Mouse (Mus musculus): ENCODE data around the gene Nwd2.

Nwd2 gene

GRCm38 (mm10) chr5:63755092-63755761 lies 106.3 kb downstream of the Nwd2 start:
- no peak for DNase-seq (ENCODE audit: low read depth, low spot score)

GRCm38 (mm10) chr5:63755938-63756337 lies 107.0 kb downstream of the Nwd2 start:
- no peak for DNase-seq (ENCODE audit: low read depth, low spot score)

- DNase-seq (ENCODE audit: low read depth, low spot score) = no peak
Observed at GRCm38 (mm10) chr5:63765886-63766285, 117.0 kb downstream of the Nwd2 start.

GRCm38 (mm10) chr5:63766715-63767114 lies 117.8 kb downstream of the Nwd2 start:
- peak; percentile 51 for DNase-seq (ENCODE audit: low read depth, low spot score)

- peak; percentile 18 for DNase-seq (ENCODE audit: low read depth, low spot score)
Observed at GRCm38 (mm10) chr5:63767464-63767863, 118.6 kb downstream of the Nwd2 start.

GRCm38 (mm10) chr5:63768220-63768619 lies 119.3 kb downstream of the Nwd2 start:
- no peak for DNase-seq (ENCODE audit: low read depth, low spot score)

- DNase-seq (ENCODE audit: low read depth, low spot score) = no peak
Observed at GRCm38 (mm10) chr5:63772971-63773370, 124.1 kb downstream of the Nwd2 start.

- DNase-seq (ENCODE audit: low read depth, low spot score) = no peak
Observed at GRCm38 (mm10) chr5:63773603-63774002, 124.7 kb downstream of the Nwd2 start.

GRCm38 (mm10) chr5:63788156-63788826 lies 139.4 kb downstream of the Nwd2 start:
- DNase-seq (ENCODE audit: low read depth, low spot score) = no peak

- peak; percentile 43 for DNase-seq (ENCODE audit: low read depth, low spot score)
Observed at GRCm38 (mm10) chr5:63811819-63812508, 163.1 kb downstream of the Nwd2 start, which contains the start of gene 0610040J01Rik. 0610040J01Rik (plus strand) TSS chr5:63812363.

- DNase-seq (ENCODE audit: low read depth, low spot score) = no peak
Observed at GRCm38 (mm10) chr5:63812509-63812865, 163.6 kb downstream of the Nwd2 start.

- DNase-seq (ENCODE audit: low read depth, low spot score) = no peak
Observed at GRCm38 (mm10) chr5:63816643-63817042, 167.7 kb downstream of the Nwd2 start.

GRCm38 (mm10) chr5:63817270-63817669 lies 168.4 kb downstream of the Nwd2 start:
- DNase-seq (ENCODE audit: low read depth, low spot score) = no peak

- no peak for DNase-seq (ENCODE audit: low read depth, low spot score)
Observed at GRCm38 (mm10) chr5:63818975-63819374, 170.1 kb downstream of the Nwd2 start.

- DNase-seq (ENCODE audit: low read depth, low spot score) = no peak
Observed at GRCm38 (mm10) chr5:63819519-63819918, 170.6 kb downstream of the Nwd2 start.

GRCm38 (mm10) chr5:63821176-63821575 lies 172.3 kb downstream of the Nwd2 start:
- no peak for DNase-seq (ENCODE audit: low read depth, low spot score)

- no peak for DNase-seq (ENCODE audit: low read depth, low spot score)
Observed at GRCm38 (mm10) chr5:63821860-63822259, 173.0 kb downstream of the Nwd2 start.

GRCm38 (mm10) chr5:63823362-63824332 lies 174.7 kb downstream of the Nwd2 start:
- DNase-seq (ENCODE audit: low read depth, low spot score) = no peak

GRCm38 (mm10) chr5:63824599-63825350 lies 175.9 kb downstream of the Nwd2 start:
- no peak for DNase-seq (ENCODE audit: low read depth, low spot score)

GRCm38 (mm10) chr5:63825881-63826280 lies 177.0 kb downstream of the Nwd2 start:
- DNase-seq (ENCODE audit: low read depth, low spot score) = no peak

- no peak for DNase-seq (ENCODE audit: low read depth, low spot score)
Observed at GRCm38 (mm10) chr5:63827006-63827405, 178.1 kb downstream of the Nwd2 start.

All from telencephalon, adult 2 months (tissue).